Mouse (Mus musculus): ENCODE measurements around the gene Kat6b.

The Kat6b gene

DNA sequence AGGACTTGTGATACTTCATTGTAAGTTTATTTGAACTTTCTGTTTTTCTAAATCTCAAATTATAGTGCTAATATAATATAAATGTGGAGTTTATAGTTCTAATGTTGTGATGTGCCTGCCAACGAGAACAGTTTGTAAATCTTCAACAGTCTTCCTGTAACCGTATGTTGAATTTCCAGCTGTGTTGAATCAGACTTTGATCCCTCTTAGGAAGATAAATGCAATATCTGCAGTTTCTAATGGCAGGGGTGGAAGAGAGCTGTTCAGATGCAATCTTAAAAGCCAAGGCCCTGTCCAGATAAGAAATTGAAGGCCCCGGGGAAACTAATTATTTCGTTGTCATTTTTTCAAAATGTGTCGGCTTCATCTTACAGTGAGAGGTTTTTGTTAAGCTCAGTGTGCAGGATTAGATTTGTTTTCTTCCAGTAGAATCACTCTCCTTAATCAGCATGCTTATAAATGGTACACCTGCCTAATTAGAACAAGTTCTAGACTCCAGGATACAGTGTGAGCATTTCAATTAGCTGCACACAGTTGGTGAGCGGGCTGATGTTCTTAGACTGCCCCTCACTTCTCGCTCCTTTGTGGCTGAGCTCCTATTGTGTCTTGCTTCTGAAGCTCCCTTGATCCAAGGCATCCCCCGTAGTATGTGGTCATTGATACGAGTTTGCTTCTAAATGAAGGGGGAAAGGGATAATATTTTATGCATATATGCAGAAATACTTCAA lies 118.4 kb downstream of the Kat6b start:
- DNase-seq: no peak

- no peak for DNase-seq
Measured at GRCm38 (mm10) chr14:21600174-21600566, 118.9 kb downstream of the Kat6b start.

DNA sequence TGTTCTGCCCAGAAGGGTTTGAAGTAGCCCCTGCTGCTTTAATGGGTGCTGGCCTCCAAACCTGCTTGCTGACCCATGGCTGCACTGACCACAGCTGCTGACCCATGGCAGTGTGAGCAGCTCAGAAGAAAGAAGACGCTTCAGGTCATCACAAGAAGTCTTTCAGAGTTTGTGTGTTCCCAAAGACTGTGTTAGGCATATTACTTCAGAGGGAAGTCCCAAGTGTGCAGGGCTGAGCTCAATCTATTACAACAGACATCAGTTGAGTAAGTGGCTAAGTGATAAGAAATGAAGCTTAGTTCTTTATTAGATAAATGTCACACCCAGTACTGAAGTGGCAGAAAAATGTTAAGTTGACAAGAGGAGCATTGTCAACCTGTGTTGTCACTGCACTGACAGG lies 119.4 kb downstream of the Kat6b start:
- no peak for DNase-seq

GRCm38 (mm10) chr14:21602166-21602565 lies 120.9 kb downstream of the Kat6b start:
- no peak for DNase-seq

DNA sequence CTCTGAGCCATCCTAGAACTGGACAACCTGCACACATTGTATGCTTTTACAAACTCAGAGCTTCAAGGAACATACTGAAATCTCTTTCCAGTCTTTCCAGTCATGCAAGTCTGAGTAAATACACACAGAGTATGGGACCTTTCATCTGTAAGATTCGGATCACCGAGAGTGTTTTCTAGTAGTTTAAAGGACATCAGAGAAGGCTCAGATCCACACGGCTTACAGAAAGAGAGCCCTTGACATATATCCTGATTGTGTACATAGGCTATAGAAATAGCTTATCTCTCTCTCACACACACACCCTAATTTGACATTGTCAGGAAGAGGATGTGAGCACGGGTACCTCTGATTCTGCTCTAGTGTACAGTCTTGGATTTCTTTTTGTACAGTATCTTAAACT lies 121.7 kb downstream of the Kat6b start:
- DNase-seq: no peak

DNA sequence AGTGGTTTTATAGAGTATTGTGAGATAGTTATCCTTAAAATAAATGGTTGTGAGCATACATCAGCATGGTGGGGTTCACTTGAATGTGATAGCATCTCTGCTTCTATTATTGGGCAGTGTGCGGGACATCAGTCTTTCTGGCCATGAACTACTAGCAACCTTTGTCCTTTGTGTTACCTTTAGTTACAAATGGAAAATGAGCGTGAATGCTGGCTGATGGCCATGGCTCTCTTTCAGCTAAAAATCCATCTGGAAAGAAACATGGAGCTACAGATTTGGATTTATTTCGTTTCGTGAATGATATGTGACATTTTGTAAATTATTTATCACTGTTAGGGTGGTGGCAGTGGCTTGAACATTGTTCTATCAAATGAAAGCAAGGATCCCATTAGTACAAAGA lies 126.5 kb downstream of the Kat6b start:
- DNase-seq: no peak

- no peak for DNase-seq
Measured at GRCm38 (mm10) chr14:21608886-21609285, 127.7 kb downstream of the Kat6b start.

DNA sequence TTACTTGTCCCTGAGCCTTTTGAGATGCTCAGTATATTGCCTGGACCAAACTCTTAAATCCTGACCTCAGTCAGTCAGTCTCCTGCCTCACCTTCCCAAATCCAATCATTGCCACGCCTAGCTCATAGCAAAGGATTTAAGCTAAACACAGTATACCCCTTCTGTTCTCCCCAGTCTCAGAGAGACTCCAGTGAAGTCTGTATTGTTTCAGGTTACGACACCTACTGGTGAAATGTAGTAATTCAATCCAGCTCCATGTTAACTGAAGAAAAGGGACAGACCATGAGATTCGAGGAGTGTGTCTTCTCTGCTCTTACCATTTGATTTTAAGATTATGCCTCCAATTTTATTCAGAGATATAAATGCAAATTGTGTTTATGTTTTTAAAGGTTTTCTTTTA lies 129.0 kb downstream of the Kat6b start:
- no peak for DNase-seq

- no peak for DNase-seq
Measured at GRCm38 (mm10) chr14:21613031-21613430, 131.8 kb downstream of the Kat6b start.

DNA sequence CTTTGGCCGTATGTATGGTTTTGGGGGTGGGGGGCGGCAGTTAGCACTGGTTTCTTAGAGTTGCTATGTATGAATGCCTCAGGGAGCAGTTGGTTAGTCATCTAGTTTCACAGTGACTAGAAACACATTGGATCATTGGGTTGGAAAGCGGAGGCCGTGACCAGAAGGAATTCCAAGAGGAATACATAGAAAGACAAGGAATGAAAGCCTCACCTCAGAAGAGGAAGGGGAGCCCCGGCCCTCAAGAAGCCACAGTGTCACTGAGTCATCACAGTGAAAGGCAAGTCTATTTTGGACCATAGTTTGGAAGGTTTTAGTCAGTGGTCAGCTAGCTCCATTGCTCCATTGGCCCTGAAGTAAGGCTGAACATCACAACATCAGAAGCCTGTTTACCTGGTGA lies 132.9 kb downstream of the Kat6b start:
- no peak for DNase-seq

- no peak for DNase-seq
Measured at GRCm38 (mm10) chr14:21615853-21616252, 134.6 kb downstream of the Kat6b start.

DNA sequence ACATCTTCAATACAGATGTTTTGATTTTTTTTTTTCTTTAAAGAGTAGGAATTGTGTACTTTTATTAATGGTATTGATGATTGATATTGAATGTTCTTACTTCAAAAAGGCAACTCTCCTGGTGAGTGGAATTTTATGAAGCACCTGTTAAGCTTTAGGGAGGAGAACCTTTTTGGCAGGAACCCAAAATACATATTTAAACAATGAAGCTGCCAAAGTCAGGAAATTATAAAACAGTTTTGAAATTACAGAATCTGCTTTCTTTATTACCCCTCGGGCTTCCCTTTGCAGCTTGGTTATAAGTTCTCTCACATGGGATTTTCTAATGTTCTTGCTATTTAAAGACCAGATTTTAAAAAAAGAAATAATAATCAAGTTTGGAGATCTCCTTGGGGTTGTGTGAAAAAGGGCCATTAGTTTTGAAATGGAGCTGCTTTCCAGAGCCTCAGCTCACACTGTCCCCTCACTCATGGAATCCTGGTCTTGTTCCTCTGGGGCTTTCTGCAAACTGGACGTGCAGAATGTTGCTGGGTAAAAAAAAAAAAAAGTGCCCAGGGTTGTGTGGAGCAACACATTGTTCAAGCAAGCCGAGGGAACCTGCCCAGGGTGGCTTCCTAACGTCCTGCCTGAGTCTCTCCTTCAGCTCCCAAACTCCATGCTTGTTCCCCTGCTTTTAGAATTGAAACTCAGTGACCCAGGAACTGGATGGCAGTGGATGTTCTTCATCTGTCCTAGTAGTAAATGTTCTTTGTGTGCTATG lies 136.2 kb downstream of the Kat6b start:
- DNase-seq: no peak

DNA sequence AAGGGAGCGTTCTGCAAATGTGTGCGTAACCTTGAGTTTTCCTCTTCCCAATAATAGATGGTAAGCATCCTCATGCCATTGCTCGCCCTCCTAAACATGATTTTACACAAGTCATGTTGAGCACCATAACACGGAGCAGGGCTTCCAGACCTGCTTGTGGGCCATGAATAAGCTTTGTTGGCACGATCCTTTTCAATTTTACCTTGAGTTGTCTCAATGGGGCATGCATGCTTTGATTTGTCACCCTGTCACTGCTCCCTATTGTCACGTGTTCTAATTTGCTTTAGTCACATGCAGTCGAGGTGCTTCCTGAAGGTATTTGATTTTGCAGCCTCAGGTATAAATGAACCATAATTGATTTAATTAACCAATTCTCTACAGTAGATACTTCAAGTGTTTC lies 138.7 kb downstream of the Kat6b start:
- no peak for DNase-seq

GRCm38 (mm10) chr14:21625946-21626345 lies 144.7 kb downstream of the Kat6b start:
- DNase-seq: no peak

GRCm38 (mm10) chr14:21631665-21632200 lies 150.5 kb downstream of the Kat6b start:
- DNase-seq: no peak

DNA sequence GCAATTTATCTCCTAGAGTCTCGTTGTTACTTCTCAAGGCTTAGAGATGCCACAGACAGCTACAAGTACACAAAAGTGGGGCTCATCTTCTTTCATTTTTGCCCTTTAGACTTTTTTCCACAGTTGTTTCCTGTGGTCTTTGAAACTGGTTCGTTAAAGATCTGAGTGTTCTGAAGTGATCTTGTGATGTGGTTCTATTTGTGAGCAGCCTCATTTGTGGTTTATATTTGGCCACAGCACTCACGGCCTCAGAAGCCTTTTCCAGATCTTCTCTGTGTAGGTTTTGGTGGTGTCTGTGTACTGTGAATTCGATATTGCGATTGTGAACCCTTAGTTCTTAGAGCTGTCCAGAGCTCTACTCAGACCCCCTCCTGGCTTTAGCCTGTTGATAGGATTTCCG lies 155.3 kb downstream of the Kat6b start:
- no peak for DNase-seq

DNA sequence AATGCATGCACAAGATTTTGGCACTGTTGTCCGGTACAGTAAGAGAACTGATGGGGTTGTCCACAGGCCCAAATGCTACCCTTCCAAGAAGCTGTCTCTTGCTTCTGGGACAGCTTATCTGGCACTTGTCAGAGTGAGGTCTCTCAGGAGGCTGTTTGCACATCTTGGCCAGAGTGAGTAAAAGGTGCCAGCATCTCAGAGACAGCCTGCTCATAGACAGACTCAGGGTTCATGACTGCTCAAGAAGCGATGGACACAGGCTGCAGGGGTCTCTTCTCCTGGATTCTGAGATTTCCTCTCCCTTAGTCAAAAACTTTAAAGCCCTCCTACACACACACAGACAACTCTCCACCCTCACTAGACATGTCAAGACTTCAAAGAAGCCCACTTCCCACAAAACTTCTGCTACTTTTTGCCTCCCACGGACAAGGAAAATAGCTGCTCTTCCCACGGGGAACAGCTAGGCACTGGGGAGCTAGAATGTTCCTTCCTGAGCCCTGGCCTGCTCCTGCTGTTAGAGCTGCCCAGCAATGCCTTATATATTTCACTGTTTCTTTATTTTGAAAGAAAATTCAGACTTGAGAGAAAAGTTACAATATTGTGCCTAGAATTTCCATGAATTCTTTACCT lies 159.7 kb downstream of the Kat6b start:
- no peak for DNase-seq

GRCm38 (mm10) chr14:21653813-21654212 lies 172.6 kb downstream of the Kat6b start:
- no peak for DNase-seq

GRCm38 (mm10) chr14:21659155-21659554 lies 177.9 kb downstream of the Kat6b start:
- no peak for DNase-seq

GRCm38 (mm10) chr14:21659652-21660051 lies 178.4 kb downstream of the Kat6b start:
- DNase-seq: peak in 1 of 2 experiments; percentile 22

GRCm38 (mm10) chr14:21662465-21663142 lies 181.4 kb downstream of the Kat6b start:
- no peak for DNase-seq

DNA sequence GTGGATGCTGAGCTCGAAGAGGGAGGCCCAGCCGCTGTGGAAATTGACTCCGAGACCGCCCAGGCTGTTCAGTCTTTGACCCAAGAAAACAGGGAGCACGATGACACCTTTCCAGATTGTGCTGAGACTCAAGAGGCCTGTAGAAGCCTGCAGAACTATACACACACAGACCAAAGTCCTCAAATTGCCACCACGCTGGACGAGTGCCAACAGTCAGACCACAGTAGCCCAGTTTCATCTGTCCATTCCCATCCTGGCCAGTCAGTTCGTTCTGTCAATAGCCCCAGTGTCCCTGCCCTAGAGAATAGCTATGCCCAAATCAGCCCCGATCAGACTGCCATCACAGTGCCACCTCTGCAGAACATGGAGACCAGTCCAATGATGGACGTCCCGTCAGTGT lies 188.0 kb downstream of the Kat6b start:
- no peak for DNase-seq
